Comparison of ENCODE assay signal across 14 mouse cellular contexts in genomic region chr8:107498806-107499205, GRCm38 (mm10).
DNase-seq lines count a peak whose midpoint lies in the region; ATAC-seq lines count a peak whose summit lies in the region.
"Had no signal": no experiment of that assay in that cellular context is flagged by ENCODE, and none has a peak within 500 bp of the region (broad histone marks: within the 10 kb centered on the region; RNA-seq: fewer than 3 reads in every experiment).

No protein-coding gene starts in this region.

- 76% methylated on average over 8 of the region's 8 CpGs for WGBS in hindbrain, embryonic 12.5 days
- 73% methylated on average over 8 of the region's 8 CpGs for WGBS in hindbrain, embryonic 11.5 days
- 37% methylated on average over 8 of the region's 8 CpGs for whole genome bisulfite sequencing in limb, embryonic 11.5 days

- no peak overlapping the region for H3K9ac ChIP-seq in hindbrain, embryonic 12.5 days
- H3K9ac ChIP-seq in hindbrain, embryonic 11.5 days (ENCODE audit: low read depth, low read length) = no peak overlapping the region
- H3K9ac ChIP-seq in limb, embryonic 11.5 days (ENCODE audit: low read length) = no peak overlapping the region; the same call in 1 of the 2 replicates
- H3K9ac ChIP-seq: liver, embryonic 13.5 days; neural tube, embryonic 13.5 days had no signal

- no peaks in the 10 kb centered on the region for H3K27me3 ChIP-seq in hindbrain, embryonic 12.5 days
- no peaks in the 10 kb centered on the region for H3K27me3 ChIP-seq in hindbrain, embryonic 11.5 days (ENCODE audit: control insufficient read depth, insufficient read depth, low read length)
- H3K27me3 ChIP-seq in limb, embryonic 11.5 days (ENCODE audit: control insufficient read depth, insufficient read depth, low read length) = no peaks in the 10 kb centered on the region
- H3K27me3 ChIP-seq: liver, embryonic 13.5 days; neural tube, embryonic 13.5 days had no signal

- H3K36me3 ChIP-seq in hindbrain, embryonic 12.5 days = no peaks in the 10 kb centered on the region
- H3K36me3 ChIP-seq in hindbrain, embryonic 11.5 days (ENCODE audit: control insufficient read depth, insufficient read depth, low read length) = no peaks in the 10 kb centered on the region
- H3K36me3 ChIP-seq in limb, embryonic 11.5 days (ENCODE audit: control insufficient read depth, insufficient read depth, low read length) = no peaks in the 10 kb centered on the region
- H3K36me3 ChIP-seq: liver, embryonic 13.5 days; neural tube, embryonic 13.5 days had no signal

- 0 out of 2 replicates have a peak overlapping the region, but pooled peaks have one; percentile 18 for H3K27ac ChIP-seq in hindbrain, embryonic 12.5 days
- no peak overlapping the region for H3K27ac ChIP-seq in hindbrain, embryonic 11.5 days (ENCODE audit: low read depth, low read length)
- H3K27ac ChIP-seq in limb, embryonic 11.5 days (replicated peaks; ENCODE audit: low read depth, low read length) = peak overlapping the region; percentile 50; the same call in 1 of the 2 replicates
- H3K27ac ChIP-seq: liver, embryonic 13.5 days; neural tube, embryonic 13.5 days had no signal

- H3K4me1 ChIP-seq in hindbrain, embryonic 12.5 days = peaks cover 25% of the 10 kb centered on the region
- H3K4me1 ChIP-seq in hindbrain, embryonic 11.5 days (replicated peaks; ENCODE audit: control insufficient read depth, insufficient read depth, low read length) = no peaks in the 10 kb centered on the region; the same call in 1 of the 2 replicates
- peaks cover 30% of the 10 kb centered on the region for H3K4me1 ChIP-seq in limb, embryonic 11.5 days (ENCODE audit: control insufficient read depth, insufficient read depth, low read length)

- no peak overlapping the region for H3K4me2 ChIP-seq in hindbrain, embryonic 12.5 days (replicated peaks)
- H3K4me2 ChIP-seq in hindbrain, embryonic 11.5 days (replicated peaks; ENCODE audit: low read depth, low read length) = no peak overlapping the region
- no peak overlapping the region for H3K4me2 ChIP-seq in limb, embryonic 11.5 days (ENCODE audit: low read depth, severe bottlenecking)
- H3K4me2 ChIP-seq: liver, embryonic 13.5 days; neural tube, embryonic 13.5 days had no signal

- no peaks in the 10 kb centered on the region for H3K9me3 ChIP-seq in hindbrain, embryonic 12.5 days (replicated peaks)
- no peaks in the 10 kb centered on the region for H3K9me3 ChIP-seq in hindbrain, embryonic 11.5 days (ENCODE audit: control insufficient read depth, low read length)
- H3K9me3 ChIP-seq in limb, embryonic 11.5 days (ENCODE audit: control insufficient read depth, low read length) = no peaks in the 10 kb centered on the region
- H3K9me3 ChIP-seq: liver, embryonic 13.5 days; neural tube, embryonic 13.5 days had no signal

- DNase-seq in hindbrain, embryonic 11.5 days (ENCODE audit: low spot score) = no peak
- DNase-seq in A20 (ENCODE audit: low read depth, low spot score) (peak; percentile 64), MN1 (ENCODE audit: low spot score) (peak; percentile 48)
- DNase-seq in limb, embryonic 11.5 days (ENCODE audit: low spot score) = no peak
- DNase-seq in retina, embryonic 14.5 days (ENCODE audit: low spot score) = no peak
- no peak for DNase-seq in thymus, postnatal 0 days (ENCODE audit: low spot score)
- DNase-seq: adrenal gland, postnatal 14 days; gastrocnemius, postnatal 36 days; kidney, adult 11 months; liver, embryonic 13.5 days; right cerebral cortex, postnatal 4 days; thymus, adult 18-20 months had no signal

- H3K4me3 ChIP-seq in hindbrain, embryonic 12.5 days = no peak overlapping the region
- H3K4me3 ChIP-seq in hindbrain, embryonic 11.5 days (ENCODE audit: low read depth, low read length) = no peak overlapping the region
- H3K4me3 ChIP-seq in limb, embryonic 11.5 days (ENCODE audit: low read depth, low read length) = no peak overlapping the region
- H3K4me3 ChIP-seq: liver, embryonic 13.5 days; neural tube, embryonic 13.5 days had no signal

- ATAC-seq in hindbrain, embryonic 12.5 days (ENCODE audit: low FRiP score) = no peak
- no peak for ATAC-seq in hindbrain, embryonic 11.5 days (ENCODE audit: low FRiP score)
- no peak for ATAC-seq in limb, embryonic 11.5 days (ENCODE audit: insufficient number of reproducible peaks, low FRiP score, low TSS enrichment, low read depth)

Comparison
In these comparisons a context has a peak if more than half of its experiments do, and no peak if none do; other contexts are left out.
1. DNase-seq: peak in A20 (single experiment) and MN1 (single experiment); none in hindbrain, embryonic 11.5 days (single experiment), limb, embryonic 11.5 days (single experiment), retina, embryonic 14.5 days (single experiment) and thymus, postnatal 0 days (single experiment).